Mouse (Mus musculus) liver, embryonic 12.5 days (tissue): ENCODE measurements around the gene Igfbp5. TPM values are rescaled to one million over a fixed set of nuclear protein-coding genes. Genes with fewer than 3 reads are reported as not detected.

ENCODE experiments used
- ATAC-seq: fragments of 200-750 bp; cut with Nextera tagmentation; 2 replicates; pipeline ENCODE4 v1.8.0; 2017; ENCODE audit warnings: moderate number of reproducible peaks, mild to moderate bottlenecking, moderate library complexity
- H3K27ac ChIP-seq: fragments of 300-500 bp; sonication (generic); 2 replicates; pipeline ENCODE4 v1.5.1; 2016; ENCODE audit warnings: mild to moderate bottlenecking
- H3K27me3 ChIP-seq: fragments of 300-500 bp; sonication (generic); replicated peaks from 2 replicates; pipeline ENCODE4 v1.6.1; 2016; ENCODE audit warnings: mild to moderate bottlenecking, moderate library complexity
- H3K36me3 ChIP-seq: fragments of 300-500 bp; sonication (generic); 2 replicates; pipeline ENCODE4 v1.6.1; 2016; ENCODE audit warnings: mild to moderate bottlenecking, moderate library complexity
- H3K4me1 ChIP-seq: fragments of 300-500 bp; sonication (generic); 2 replicates; pipeline ENCODE4 v1.6.1; 2016
- H3K4me2 ChIP-seq: fragments of 300-500 bp; sonication (generic); 2 replicates; pipeline ENCODE4 v1.6.1; 2016; ENCODE audit warnings: mild to moderate bottlenecking, moderate library complexity
- H3K4me3 ChIP-seq: fragments of 300-500 bp; sonication (generic); 2 replicates; pipeline ENCODE4 v1.5.1; 2016; ENCODE audit warnings: mild to moderate bottlenecking, moderate library complexity
- H3K9ac ChIP-seq: fragments of 300-500 bp; sonication (generic); 2 replicates; pipeline ENCODE4 v1.6.1; 2016; ENCODE audit warnings: mild to moderate bottlenecking, moderate library complexity
- H3K9me3 ChIP-seq: fragments of 300-500 bp; sonication (generic); replicated peaks from 2 replicates; pipeline ENCODE4 v1.6.1; 2016; ENCODE audit warnings: mild to moderate bottlenecking, moderate library complexity
- WGBS: fragments of 180-500 bp; shearing (Covaris S2); methylation state at CpG from one replicate; pipeline ENCODE4 v1.1.7; 2016; ENCODE audit not compliant: insufficient replicate concordance; 5-methylcytosine and 5-hydroxymethylcytosine counted together
- polyA plus RNA-seq: library from polyadenylated mRNA; unstranded; fragments of >200 nt; fragmentation: Nextera tagmentation; extraction: Ambion mirVana; gene quantifications from 2 replicates; pipeline ENCODE4 v1.2.1, GENCODE M21; 2016

Igfbp5 gene
- polyA plus RNA-seq, 1 experiment from 2014 or later, result 7.6 TPM

GRCm38 (mm10) chr1:72832715-72833153, 42.0 kb downstream of the Igfbp5 start:
- Histone ChIP-seq H3K9me3 (no peaks in the 10 kb centered on the region), H3K4me2 (no peak overlapping the region), H3K4me3 (no peak overlapping the region), H3K27ac (no peak overlapping the region), H3K27me3 (peaks cover 10% of the 10 kb centered on the region), H3K4me1 (no peaks in the 10 kb centered on the region), H3K36me3 (no peaks in the 10 kb centered on the region), H3K9ac (no peak overlapping the region)
- no peak for ATAC-seq
- 50% methylated on average over 3 of the region's 3 CpGs for WGBS

- no peaks in the 10 kb centered on the region for H3K4me1 ChIP-seq
- 55% methylated on average over 2 of the region's 2 CpGs for WGBS
- peaks cover 33% of the 10 kb centered on the region for H3K27me3 ChIP-seq
- H3K4me2 ChIP-seq, result no peak overlapping the region
- no peak overlapping the region for H3K9ac ChIP-seq
- H3K4me3 ChIP-seq, result no peak overlapping the region
- no peaks in the 10 kb centered on the region for H3K36me3 ChIP-seq
- H3K9me3 ChIP-seq, result no peaks in the 10 kb centered on the region
- H3K27ac ChIP-seq, result no peak overlapping the region
- ATAC-seq, result no peak
These were observed 44.2 kb downstream of the Igfbp5 start for GRCm38 (mm10) chr1:72830485-72830884.

DNA sequence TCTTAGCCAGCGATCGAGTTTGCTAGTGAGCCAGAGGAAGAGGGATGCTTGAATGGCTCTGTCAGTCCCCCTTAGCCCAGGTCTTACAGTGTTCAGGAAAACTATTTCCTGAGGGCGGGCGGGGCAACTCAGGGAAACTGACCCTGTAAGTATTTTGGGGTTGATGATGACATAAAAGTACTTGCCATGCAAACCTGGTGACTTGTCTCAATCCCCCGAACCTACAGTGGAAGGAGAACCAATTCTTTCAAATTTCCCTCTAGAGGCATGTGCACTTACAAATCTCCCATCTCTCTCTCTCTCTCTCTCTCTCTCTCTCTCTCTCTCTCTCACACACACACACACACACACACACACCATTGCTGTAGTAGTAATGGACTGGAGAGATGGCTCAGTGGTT, 45.8 kb downstream of the Igfbp5 start:
- no peak overlapping the region for H3K4me3 ChIP-seq
- H3K9ac ChIP-seq, result no peak overlapping the region
- H3K36me3 ChIP-seq, result no peaks in the 10 kb centered on the region
- 66% methylated on average over 5 of the region's 5 CpGs for WGBS
- no peaks in the 10 kb centered on the region for H3K4me1 ChIP-seq
- no peak overlapping the region for H3K27ac ChIP-seq
- H3K4me2 ChIP-seq, result no peak overlapping the region
- ATAC-seq, result no peak
- H3K27me3 ChIP-seq, result peaks cover 49% of the 10 kb centered on the region
- H3K9me3 ChIP-seq, result no peaks in the 10 kb centered on the region

DNA sequence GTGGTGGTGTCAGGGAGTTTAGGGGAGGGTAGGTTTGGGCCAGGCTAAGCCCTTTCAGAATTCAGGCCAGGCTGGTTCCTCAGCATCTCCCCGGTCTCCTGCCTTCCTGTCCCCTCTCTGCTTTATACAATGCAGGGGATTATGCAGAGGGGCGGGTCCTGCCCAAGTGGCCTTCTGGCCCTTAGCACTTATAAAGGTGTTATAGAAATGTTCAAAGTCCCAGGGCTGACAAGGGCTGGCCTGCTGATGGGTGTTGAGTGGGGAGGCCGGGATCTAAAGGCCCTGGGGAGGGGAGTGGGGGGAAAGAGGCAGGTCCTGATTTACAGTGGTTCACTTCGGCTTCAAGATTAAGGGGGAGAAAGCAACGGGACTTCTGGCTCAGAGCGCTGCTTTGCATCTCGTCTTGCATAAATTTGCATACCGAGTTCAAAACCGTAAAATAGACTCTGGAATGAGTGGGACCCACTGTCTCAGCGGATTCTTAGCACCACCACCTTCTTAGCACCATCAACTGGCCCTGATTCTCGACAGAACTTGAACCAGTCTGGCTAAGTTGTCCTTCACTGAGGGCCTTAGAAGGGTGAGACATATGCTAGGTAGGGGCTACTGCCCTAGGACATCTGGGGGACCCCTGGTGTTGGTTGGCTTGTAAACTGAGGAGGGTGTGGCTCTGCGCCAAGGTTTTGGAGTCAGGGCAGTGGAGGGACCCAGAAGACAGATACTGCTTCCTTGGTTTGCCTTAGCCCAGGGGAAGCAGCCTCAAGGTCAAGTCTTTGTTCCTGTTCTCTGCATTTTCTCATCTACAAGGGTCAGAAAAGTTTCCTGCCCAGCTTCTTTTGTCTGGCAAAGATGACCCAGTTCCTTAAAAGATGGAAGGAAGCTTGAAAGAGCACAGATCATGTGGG, 47.0 kb downstream of the Igfbp5 start:
- H3K27ac ChIP-seq, result no peak overlapping the region
- H3K4me3 ChIP-seq, result no peak overlapping the region
- no peak overlapping the region for H3K4me2 ChIP-seq
- ATAC-seq, result no peak
- H3K27me3 ChIP-seq, result peaks cover 61% of the 10 kb centered on the region
- no peak overlapping the region for H3K9ac ChIP-seq
- 25% methylated on average over 12 of the region's 12 CpGs for WGBS
- no peaks in the 10 kb centered on the region for H3K9me3 ChIP-seq
- H3K4me1 ChIP-seq, result no peaks in the 10 kb centered on the region
- H3K36me3 ChIP-seq, result no peaks in the 10 kb centered on the region

GRCm38 (mm10) chr1:72826931-72827330, 47.8 kb downstream of the Igfbp5 start:
- no peak overlapping the region for H3K4me3 ChIP-seq
- no peaks in the 10 kb centered on the region for H3K4me1 ChIP-seq
- no peak for ATAC-seq
- no peaks in the 10 kb centered on the region for H3K9me3 ChIP-seq
- no peak overlapping the region for H3K9ac ChIP-seq
- peaks cover 68% of the 10 kb centered on the region for H3K27me3 ChIP-seq
- H3K4me2 ChIP-seq, result 0 out of 2 replicates have a peak overlapping the region, but pooled peaks have one; percentile 12
- no peak overlapping the region for H3K27ac ChIP-seq
- no peaks in the 10 kb centered on the region for H3K36me3 ChIP-seq
- 10% methylated on average over 7 of the region's 7 CpGs for WGBS

- Histone ChIP-seq H3K4me3 (no peak overlapping the region), H3K9ac (no peak overlapping the region), H3K4me1 (no peaks in the 10 kb centered on the region), H3K9me3 (no peaks in the 10 kb centered on the region), H3K27me3 (peaks cover 71% of the 10 kb centered on the region), H3K36me3 (no peaks in the 10 kb centered on the region), H3K4me2 (0 out of 2 replicates have a peak overlapping the region, but pooled peaks have one; percentile 12), H3K27ac (no peak overlapping the region)
- no peak for ATAC-seq
- 5% methylated on average over 6 of the region's 6 CpGs for WGBS
These were observed 48.2 kb downstream of the Igfbp5 start for GRCm38 (mm10) chr1:72826446-72826845.

- H3K4me2 ChIP-seq, result no peak overlapping the region
- no peak for ATAC-seq
- H3K27ac ChIP-seq, result no peak overlapping the region
- H3K27me3 ChIP-seq, result peaks cover 77% of the 10 kb centered on the region
- H3K4me3 ChIP-seq, result no peak overlapping the region
- H3K36me3 ChIP-seq, result no peaks in the 10 kb centered on the region
- no peaks in the 10 kb centered on the region for H3K4me1 ChIP-seq
- WGBS, result 23% methylated on average over 4 of the region's 4 CpGs
- no peak overlapping the region for H3K9ac ChIP-seq
- no peaks in the 10 kb centered on the region for H3K9me3 ChIP-seq
These were observed 48.8 kb downstream of the Igfbp5 start for GRCm38 (mm10) chr1:72825921-72826320.

DNA sequence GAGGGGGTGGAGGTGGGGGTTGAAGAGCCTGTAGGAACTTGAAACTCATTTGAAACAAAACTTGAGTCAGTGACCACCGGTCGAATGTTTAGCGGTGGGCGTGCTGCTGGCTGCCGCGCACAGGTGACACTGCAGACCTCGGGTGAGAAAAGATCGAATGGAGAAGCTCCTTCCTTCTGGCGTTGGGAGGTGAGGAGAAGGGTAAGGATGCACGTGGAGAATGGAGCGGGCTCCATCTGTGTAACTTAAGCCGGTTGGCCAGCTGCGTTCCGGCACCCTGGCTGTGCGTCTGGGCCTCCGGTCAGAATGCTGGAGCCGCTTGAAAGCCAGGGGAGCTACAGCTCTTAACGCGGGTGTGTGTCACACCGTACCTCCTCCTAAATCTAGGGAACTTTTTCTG, 49.4 kb downstream of the Igfbp5 start:
- Histone ChIP-seq H3K4me3 (peak overlapping the region; percentile 49), H3K36me3 (no peaks in the 10 kb centered on the region), H3K4me2 (peak overlapping the region; percentile 72), H3K27me3 (peaks cover 77% of the 10 kb centered on the region), H3K9ac (no peak overlapping the region), H3K9me3 (no peaks in the 10 kb centered on the region), H3K27ac (no peak overlapping the region), H3K4me1 (no peaks in the 10 kb centered on the region)
- no peak for ATAC-seq
- 2% methylated on average over 20 of the region's 20 CpGs for WGBS

- H3K9ac ChIP-seq, result no peak overlapping the region
- ATAC-seq, result no peak
- peaks cover 77% of the 10 kb centered on the region for H3K27me3 ChIP-seq
- no peaks in the 10 kb centered on the region for H3K36me3 ChIP-seq
- no peaks in the 10 kb centered on the region for H3K9me3 ChIP-seq
- WGBS, result under 1% methylated on average over 37 of the region's 37 CpGs
- H3K4me1 ChIP-seq, result no peaks in the 10 kb centered on the region
- H3K4me3 ChIP-seq, result peak overlapping the region; percentile 49
- peak overlapping the region; percentile 72 for H3K4me2 ChIP-seq
- no peak overlapping the region for H3K27ac ChIP-seq
These were observed 50.0 kb downstream of the Igfbp5 start for GRCm38 (mm10) chr1:72824707-72825101.

- Histone ChIP-seq H3K27ac (no peak within 1 kb of the TSS), H3K4me2 (peak within 1 kb of the TSS; percentile 72), H3K9ac (no peak within 1 kb of the TSS), H3K9me3 (no peaks in the 10 kb centered on the region), H3K4me1 (no peaks in the 10 kb centered on the region), H3K4me3 (peak within 1 kb of the TSS; percentile 49), H3K27me3 (peaks cover 81% of the 10 kb centered on the region), H3K36me3 (no peaks in the 10 kb centered on the region)
- 3% methylated on average over 47 of the region's 58 CpGs for WGBS
- ATAC-seq, result no peak
These were observed 50.7 kb downstream of the Igfbp5 start, which contains the start of gene Igfbp2 for GRCm38 (mm10) chr1:72823751-72824706. Igfbp2 (plus strand) TSS chr1:72824503.

- no peak overlapping the region for H3K9ac ChIP-seq
- peaks cover 76% of the 10 kb centered on the region for H3K27me3 ChIP-seq
- 58% methylated on average over 10 of the region's 10 CpGs for WGBS
These were observed 51.8 kb downstream of the Igfbp5 start for GRCm38 (mm10) chr1:72822893-72823292.

DNA sequence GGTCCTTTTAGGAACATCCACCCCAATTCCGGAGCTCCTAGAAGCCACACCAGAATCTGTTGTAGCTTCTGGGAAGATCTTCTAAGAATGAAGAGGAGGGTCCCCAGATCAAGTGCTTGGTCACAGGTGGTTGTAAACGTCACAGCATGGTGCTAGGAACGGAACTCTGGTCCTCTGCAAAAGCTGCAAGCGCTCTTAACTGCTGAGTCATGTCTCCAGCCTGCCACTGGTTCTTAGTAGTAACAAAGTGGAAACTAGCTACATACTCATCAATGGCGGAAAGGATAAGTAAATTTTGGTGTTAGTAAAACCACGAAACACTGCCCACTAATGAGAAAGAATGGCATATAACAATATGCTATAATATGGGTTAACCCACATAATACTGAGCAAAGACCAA, 54.7 kb downstream of the Igfbp5 start:
- ATAC-seq, result no peak
- Histone ChIP-seq H3K4me2 (no peak overlapping the region), H3K9ac (no peak overlapping the region), H3K4me3 (no peak overlapping the region), H3K4me1 (no peaks in the 10 kb centered on the region), H3K27ac (no peak overlapping the region), H3K9me3 (no peaks in the 10 kb centered on the region), H3K27me3 (peaks cover 47% of the 10 kb centered on the region), H3K36me3 (no peaks in the 10 kb centered on the region)
- WGBS, result 62% methylated on average over 6 of the region's 6 CpGs

More at GRCm38 (mm10) chr1:72822893-72823292, 51.8 kb downstream of the Igfbp5 start:
- ATAC-seq, result no peak
- H3K9me3 ChIP-seq, result no peaks in the 10 kb centered on the region
- no peaks in the 10 kb centered on the region for H3K4me1 ChIP-seq
- no peak overlapping the region for H3K4me2 ChIP-seq
- H3K27ac ChIP-seq, result no peak overlapping the region
- H3K4me3 ChIP-seq, result no peak overlapping the region
- no peaks in the 10 kb centered on the region for H3K36me3 ChIP-seq
